Mouse (Mus musculus): Measurements from ENCODE around the gene Esrrg. TPM values are rescaled to one million over a fixed set of nuclear protein-coding genes. Genes with fewer than 3 reads are reported as not detected.

The Esrrg gene
- polyA plus RNA-seq, 1 experiment from 2014 or later = 14.6 TPM

- no peak for DNase-seq (ENCODE audit: low spot score)
- Histone ChIP-seq H3K4me3 (ENCODE audit: low read depth, low read length) (no peak overlapping the region), H3K4me1 (replicated peaks; ENCODE audit: control insufficient read depth, insufficient read depth, low read length) (no peaks in the 10 kb centered on the region), H3K27ac (ENCODE audit: low read depth, low read length) (no peak overlapping the region), H3K36me3 (ENCODE audit: control insufficient read depth, insufficient read depth, low read length) (no peaks in the 10 kb centered on the region), H3K27me3 (ENCODE audit: control insufficient read depth, insufficient read depth, low read length) (no peaks in the 10 kb centered on the region), H3K9me3 (ENCODE audit: control insufficient read depth, low read length) (no peaks in the 10 kb centered on the region), H3K4me2 (replicated peaks; ENCODE audit: low read depth, low read length) (no peak overlapping the region), H3K9ac (ENCODE audit: low read depth, low read length) (no peak overlapping the region)
- no peak for ATAC-seq (ENCODE audit: low FRiP score)
These were observed 98.6 kb downstream of the Esrrg start for GRCm38 (mm10) chr1:187707176-187707575.

- WGBS = 74% methylated on average over 8 of the region's 8 CpGs
- DNase-seq (ENCODE audit: low spot score) (peak; percentile 15), ATAC-seq (ENCODE audit: low FRiP score) (0 out of 2 replicates have a peak, but pooled peaks have one; percentile 7)
- H3K4me2 ChIP-seq (replicated peaks; ENCODE audit: low read depth, low read length) = no peak overlapping the region
- no peaks in the 10 kb centered on the region for H3K4me1 ChIP-seq (replicated peaks; ENCODE audit: control insufficient read depth, insufficient read depth, low read length)
- H3K27me3 ChIP-seq (ENCODE audit: control insufficient read depth, insufficient read depth, low read length) = no peaks in the 10 kb centered on the region
- H3K36me3 ChIP-seq (ENCODE audit: control insufficient read depth, insufficient read depth, low read length) = no peaks in the 10 kb centered on the region
- H3K27ac ChIP-seq (ENCODE audit: low read depth, low read length) = no peak overlapping the region
- no peak overlapping the region for H3K4me3 ChIP-seq (ENCODE audit: low read depth, low read length)
- H3K9me3 ChIP-seq (ENCODE audit: control insufficient read depth, low read length) = no peaks in the 10 kb centered on the region
- H3K9ac ChIP-seq (ENCODE audit: low read depth, low read length) = no peak overlapping the region
These were observed 101.9 kb downstream of the Esrrg start for GRCm38 (mm10) chr1:187710434-187710948.

DNA sequence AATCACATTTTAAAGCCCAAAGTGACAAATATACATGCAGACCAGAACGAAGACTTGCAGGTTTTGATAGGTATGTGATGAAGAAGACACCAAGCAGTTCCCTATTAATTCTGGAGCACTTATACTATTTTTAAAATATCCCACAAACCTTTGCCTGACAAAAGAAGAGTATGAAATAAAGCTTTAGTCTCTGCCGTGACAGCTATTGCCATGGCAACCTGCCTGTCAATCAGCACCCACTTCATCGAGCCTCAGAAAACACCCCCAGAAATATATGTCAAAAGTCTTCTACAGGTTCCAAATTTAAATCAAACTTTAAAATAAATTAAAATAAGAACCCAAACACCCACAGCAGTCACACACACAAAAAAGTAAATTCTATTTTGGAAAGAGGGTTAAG is 112.4 kb downstream of the Esrrg start:
- ATAC-seq (ENCODE audit: low FRiP score) = no peak
- 67% methylated on average over 3 of the region's 3 CpGs for WGBS
- H3K27me3 ChIP-seq (ENCODE audit: control insufficient read depth, insufficient read depth, low read length) = no peaks in the 10 kb centered on the region

GRCm38 (mm10) chr1:187722016-187722415 is 113.4 kb downstream of the Esrrg start:
- Histone ChIP-seq H3K4me1 (replicated peaks; ENCODE audit: control insufficient read depth, insufficient read depth, low read length) (peaks cover 2% of the 10 kb centered on the region; the same call in 1 of the 2 replicates), H3K36me3 (ENCODE audit: control insufficient read depth, insufficient read depth, low read length) (no peaks in the 10 kb centered on the region), H3K27me3 (ENCODE audit: control insufficient read depth, insufficient read depth, low read length) (no peaks in the 10 kb centered on the region), H3K4me3 (ENCODE audit: low read depth, low read length) (no peak overlapping the region), H3K4me2 (replicated peaks; ENCODE audit: low read depth, low read length) (no peak overlapping the region), H3K27ac (ENCODE audit: low read depth, low read length) (no peak overlapping the region), H3K9me3 (ENCODE audit: control insufficient read depth, low read length) (no peaks in the 10 kb centered on the region), H3K9ac (ENCODE audit: low read depth, low read length) (no peak overlapping the region)
- DNase-seq (ENCODE audit: low spot score) (no peak), ATAC-seq (ENCODE audit: low FRiP score) (no peak)
- 66% methylated on average over 9 of the region's 9 CpGs for WGBS

More for the DNA sequence above, 112.4 kb downstream of the Esrrg start:
- Histone ChIP-seq H3K36me3 (ENCODE audit: control insufficient read depth, insufficient read depth, low read length) (no peaks in the 10 kb centered on the region), H3K4me2 (replicated peaks; ENCODE audit: low read depth, low read length) (no peak overlapping the region), H3K4me3 (ENCODE audit: low read depth, low read length) (no peak overlapping the region), H3K9ac (ENCODE audit: low read depth, low read length) (no peak overlapping the region), H3K4me1 (replicated peaks; ENCODE audit: control insufficient read depth, insufficient read depth, low read length) (peaks cover 2% of the 10 kb centered on the region; the same call in 1 of the 2 replicates), H3K9me3 (ENCODE audit: control insufficient read depth, low read length) (no peaks in the 10 kb centered on the region), H3K27ac (ENCODE audit: low read depth, low read length) (no peak overlapping the region)
- no peak for DNase-seq (ENCODE audit: low spot score)

DNA sequence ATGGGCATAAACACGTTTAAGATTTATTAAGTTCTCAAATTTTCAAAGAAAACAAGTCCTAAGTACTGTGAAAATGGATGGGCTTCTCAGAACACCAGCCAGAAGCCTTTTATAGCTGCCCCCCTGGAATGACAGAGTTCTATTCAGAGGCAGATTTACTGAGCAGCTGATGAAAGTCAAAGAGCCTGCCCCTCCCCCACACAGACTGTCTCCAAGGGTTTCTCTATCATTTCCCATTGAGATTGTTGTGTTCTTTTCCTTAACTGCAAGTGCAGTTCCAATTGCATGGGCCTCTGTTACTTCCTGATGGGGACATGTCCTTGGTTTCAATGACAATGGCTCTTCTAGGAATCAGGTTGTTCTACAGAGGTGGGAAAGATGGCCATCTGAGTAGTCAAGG is 116.1 kb downstream of the Esrrg start:
- no peak overlapping the region for H3K9ac ChIP-seq (ENCODE audit: low read depth, low read length)
- no peak overlapping the region for H3K4me2 ChIP-seq (replicated peaks; ENCODE audit: low read depth, low read length)
- no peak for DNase-seq (ENCODE audit: low spot score)
- 28% methylated on average over 1 of the region's 1 CpGs for WGBS
- no peak for ATAC-seq (ENCODE audit: low FRiP score)
- peaks cover 2% of the 10 kb centered on the region; the same call in 1 of the 2 replicates for H3K4me1 ChIP-seq (replicated peaks; ENCODE audit: control insufficient read depth, insufficient read depth, low read length)
- no peaks in the 10 kb centered on the region for H3K27me3 ChIP-seq (ENCODE audit: control insufficient read depth, insufficient read depth, low read length)
- H3K36me3 ChIP-seq (ENCODE audit: control insufficient read depth, insufficient read depth, low read length) = no peaks in the 10 kb centered on the region
- no peak overlapping the region for H3K4me3 ChIP-seq (ENCODE audit: low read depth, low read length)
- no peak overlapping the region for H3K27ac ChIP-seq (ENCODE audit: low read depth, low read length)
- no peaks in the 10 kb centered on the region for H3K9me3 ChIP-seq (ENCODE audit: control insufficient read depth, low read length)

DNA sequence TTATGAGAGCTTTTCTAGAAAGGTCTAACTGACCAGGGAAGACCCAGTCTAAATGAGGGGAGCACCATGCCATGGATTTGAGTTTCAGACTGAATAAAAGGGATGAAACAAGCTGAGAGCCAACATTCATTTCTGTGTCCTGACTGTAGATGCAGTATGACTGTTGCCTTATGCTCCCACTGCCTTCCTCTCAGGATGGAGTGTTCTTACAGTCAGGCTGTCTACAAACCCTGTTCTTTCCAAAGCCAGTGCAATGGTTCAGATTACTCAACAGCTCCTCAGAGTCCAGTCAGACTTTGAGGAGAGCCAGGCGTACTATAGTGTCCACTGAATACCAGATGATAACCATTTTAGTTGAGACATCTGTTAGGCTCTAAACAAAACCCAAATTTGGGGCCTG is 116.8 kb downstream of the Esrrg start:
- Histone ChIP-seq H3K4me1 (replicated peaks; ENCODE audit: control insufficient read depth, insufficient read depth, low read length) (peaks cover 2% of the 10 kb centered on the region; the same call in 1 of the 2 replicates), H3K27ac (ENCODE audit: low read depth, low read length) (no peak overlapping the region), H3K4me2 (replicated peaks; ENCODE audit: low read depth, low read length) (no peak overlapping the region), H3K9me3 (ENCODE audit: control insufficient read depth, low read length) (no peaks in the 10 kb centered on the region), H3K9ac (ENCODE audit: low read depth, low read length) (no peak overlapping the region), H3K36me3 (ENCODE audit: control insufficient read depth, insufficient read depth, low read length) (no peaks in the 10 kb centered on the region), H3K27me3 (ENCODE audit: control insufficient read depth, insufficient read depth, low read length) (no peaks in the 10 kb centered on the region), H3K4me3 (ENCODE audit: low read depth, low read length) (no peak overlapping the region)
- WGBS = 90% methylated on average over 1 of the region's 1 CpGs
- no peak for ATAC-seq (ENCODE audit: low FRiP score)
- no peak for DNase-seq (ENCODE audit: low spot score)

DNA sequence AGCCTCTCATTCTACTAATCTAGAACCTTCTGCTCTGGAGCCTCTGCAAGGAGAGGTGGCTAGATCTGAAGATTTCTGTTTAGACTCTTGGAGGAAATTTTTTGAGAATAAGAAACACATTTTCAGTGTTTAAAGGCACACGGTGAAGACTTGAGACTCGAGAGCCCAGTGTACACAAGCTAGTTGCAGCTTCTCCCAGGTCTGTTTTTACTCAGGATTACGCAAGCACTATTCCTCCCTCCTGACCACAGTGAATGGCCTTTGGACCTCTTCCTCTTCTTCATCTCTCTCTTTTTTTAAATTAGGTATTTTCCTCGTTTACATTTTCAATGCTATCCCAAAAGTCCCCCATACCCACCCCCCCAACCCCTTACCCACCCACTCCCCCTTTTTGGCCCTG is 122.6 kb downstream of the Esrrg start:
- H3K9me3 ChIP-seq (ENCODE audit: control insufficient read depth, low read length) = no peaks in the 10 kb centered on the region
- H3K4me3 ChIP-seq (ENCODE audit: low read depth, low read length) = no peak overlapping the region
- 94% methylated on average over 4 of the region's 4 CpGs for WGBS
- H3K27me3 ChIP-seq (ENCODE audit: control insufficient read depth, insufficient read depth, low read length) = no peaks in the 10 kb centered on the region
- H3K4me2 ChIP-seq (replicated peaks; ENCODE audit: low read depth, low read length) = no peak overlapping the region
- DNase-seq (ENCODE audit: low spot score) (no peak), ATAC-seq (ENCODE audit: low FRiP score) (no peak)
- no peaks in the 10 kb centered on the region for H3K4me1 ChIP-seq (replicated peaks; ENCODE audit: control insufficient read depth, insufficient read depth, low read length)
- H3K27ac ChIP-seq (ENCODE audit: low read depth, low read length) = no peak overlapping the region
- no peak overlapping the region for H3K9ac ChIP-seq (ENCODE audit: low read depth, low read length)
- H3K36me3 ChIP-seq (ENCODE audit: control insufficient read depth, insufficient read depth, low read length) = no peaks in the 10 kb centered on the region

- DNase-seq (ENCODE audit: low spot score) (no peak), ATAC-seq (ENCODE audit: low FRiP score) (no peak)
- Histone ChIP-seq H3K9me3 (ENCODE audit: control insufficient read depth, low read length) (no peaks in the 10 kb centered on the region), H3K4me3 (ENCODE audit: low read depth, low read length) (no peak overlapping the region), H3K27ac (ENCODE audit: low read depth, low read length) (no peak overlapping the region), H3K36me3 (ENCODE audit: control insufficient read depth, insufficient read depth, low read length) (no peaks in the 10 kb centered on the region), H3K4me1 (replicated peaks; ENCODE audit: control insufficient read depth, insufficient read depth, low read length) (no peaks in the 10 kb centered on the region), H3K4me2 (replicated peaks; ENCODE audit: low read depth, low read length) (no peak overlapping the region), H3K27me3 (ENCODE audit: control insufficient read depth, insufficient read depth, low read length) (no peaks in the 10 kb centered on the region), H3K9ac (ENCODE audit: low read depth, low read length) (no peak overlapping the region)
- WGBS = 66% methylated on average over 14 of the region's 14 CpGs
These were observed 127.9 kb downstream of the Esrrg start for GRCm38 (mm10) chr1:187736507-187736906.

- no peak overlapping the region for H3K9ac ChIP-seq (ENCODE audit: low read depth, low read length)
- H3K36me3 ChIP-seq (ENCODE audit: control insufficient read depth, insufficient read depth, low read length) = no peaks in the 10 kb centered on the region
- H3K4me3 ChIP-seq (ENCODE audit: low read depth, low read length) = no peak overlapping the region
- 95% methylated on average over 7 of the region's 7 CpGs for WGBS
- H3K27me3 ChIP-seq (ENCODE audit: control insufficient read depth, insufficient read depth, low read length) = no peaks in the 10 kb centered on the region
- no peaks in the 10 kb centered on the region for H3K9me3 ChIP-seq (ENCODE audit: control insufficient read depth, low read length)
- no peaks in the 10 kb centered on the region for H3K4me1 ChIP-seq (replicated peaks; ENCODE audit: control insufficient read depth, insufficient read depth, low read length)
- ATAC-seq (ENCODE audit: low FRiP score) (no peak), DNase-seq (ENCODE audit: low spot score) (no peak)
- no peak overlapping the region for H3K4me2 ChIP-seq (replicated peaks; ENCODE audit: low read depth, low read length)
- H3K27ac ChIP-seq (ENCODE audit: low read depth, low read length) = no peak overlapping the region
These were observed 128.7 kb downstream of the Esrrg start for GRCm38 (mm10) chr1:187737296-187737695.

Data from hindbrain, embryonic 11.5 days (tissue).